Mouse (Mus musculus) spleen, adult 2 months (tissue): ENCODE data around the gene Pitpnc1.

Source experiments
- CTCF ChIP-seq: fragments of 200-500 bp; IDR thresholded peaks from 2 replicates; pipeline ENCODE4 v1.5.1; 2011; ENCODE audit warnings: mild to moderate bottlenecking, inconsistent platforms; ENCODE audit not compliant: insufficient read depth, insufficient read length, insufficient replicate concordance; ENCODE audit errors: extremely low read depth
- POLR2A ChIP-seq: fragments of 200-500 bp; IDR thresholded peaks from 2 replicates; pipeline ENCODE4 v1.6.1; 2011; ENCODE audit warnings: low read depth, low read length, inconsistent platforms

DNA sequence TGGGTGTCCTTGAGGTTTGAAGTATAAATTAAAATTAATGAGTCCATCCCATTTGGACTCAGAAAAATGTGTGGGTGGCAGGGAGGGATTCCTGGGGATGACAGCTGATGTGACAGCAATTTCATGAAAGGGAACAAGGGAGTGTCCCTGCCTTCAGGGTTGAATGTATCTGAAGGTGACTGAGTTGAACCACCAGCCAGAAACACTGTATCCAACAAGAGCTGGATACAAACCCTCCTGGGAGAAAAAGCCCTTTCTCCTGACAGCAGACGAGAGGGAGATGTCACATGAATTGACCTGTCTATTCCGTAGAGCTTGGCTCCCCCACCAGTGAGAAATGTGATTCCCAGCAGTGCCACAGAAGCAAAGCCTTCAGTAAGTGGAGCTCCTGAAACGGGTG lies 115.0 kb downstream of the Pitpnc1 start:
- TF ChIP-seq CTCF (no peak), POLR2A (no peak)
